Mouse (Mus musculus): Measurements from ENCODE around the gene Ulk4.

Gene Ulk4

GRCm38 (mm10) chr9:120994223-120995155 is 282.5 kb downstream of the Ulk4 start:
- in situ Hi-C loops (cut with MboI; ENCODE audit: unreplicated experiment in 2 of 2), result no loop called here

- in situ Hi-C loops (cut with MboI; ENCODE audit: unreplicated experiment in 2 of 2), result no loop called here
Measured at GRCm38 (mm10) chr9:120993004-120993403, 284.0 kb downstream of the Ulk4 start.

- in situ Hi-C loops (cut with MboI; ENCODE audit: unreplicated experiment in 2 of 2), result no loop called here
Measured at GRCm38 (mm10) chr9:120991801-120992200, 285.2 kb downstream of the Ulk4 start.

GRCm38 (mm10) chr9:120989806-120990700 is 286.9 kb downstream of the Ulk4 start:
- in situ Hi-C loops (cut with MboI; ENCODE audit: unreplicated experiment in 2 of 2), result no loop called here

GRCm38 (mm10) chr9:120988088-120988487 is 288.9 kb downstream of the Ulk4 start:
- in situ Hi-C loops (cut with MboI; ENCODE audit: unreplicated experiment in 2 of 2), result no loop called here

- in situ Hi-C loops (cut with MboI; ENCODE audit: unreplicated experiment in 2 of 2), result no loop called here
Measured at GRCm38 (mm10) chr9:120986994-120987393, 290.0 kb downstream of the Ulk4 start.

GRCm38 (mm10) chr9:120986255-120986654 is 290.7 kb downstream of the Ulk4 start:
- in situ Hi-C loops (cut with MboI; ENCODE audit: unreplicated experiment in 2 of 2), result no loop called here

- in situ Hi-C loops (cut with MboI; ENCODE audit: unreplicated experiment in 2 of 2), result no loop called here
Measured at GRCm38 (mm10) chr9:120985524-120985923, 291.5 kb downstream of the Ulk4 start.

- in situ Hi-C loops (cut with MboI; ENCODE audit: unreplicated experiment in 2 of 2), result no loop called here
Measured at GRCm38 (mm10) chr9:120985009-120985408, 292.0 kb downstream of the Ulk4 start.

- in situ Hi-C loops (cut with MboI; ENCODE audit: unreplicated experiment in 2 of 2), result no loop called here
Measured at GRCm38 (mm10) chr9:120984509-120984908, 292.5 kb downstream of the Ulk4 start.

GRCm38 (mm10) chr9:120983849-120984248 is 293.1 kb downstream of the Ulk4 start:
- in situ Hi-C loops (cut with MboI; ENCODE audit: unreplicated experiment in 2 of 2), result no loop called here

GRCm38 (mm10) chr9:120981777-120982176 is 295.2 kb downstream of the Ulk4 start:
- in situ Hi-C loops (cut with MboI; ENCODE audit: unreplicated experiment in 2 of 2), result no loop called here

- in situ Hi-C loops (cut with MboI; ENCODE audit: unreplicated experiment in 2 of 2), result no loop called here
Measured at GRCm38 (mm10) chr9:120976856-120977255, 300.1 kb downstream of the Ulk4 start.

- in situ Hi-C loops (cut with MboI; ENCODE audit: unreplicated experiment in 2 of 2), result no loop called here
Measured at GRCm38 (mm10) chr9:120976158-120976557, 300.8 kb downstream of the Ulk4 start.

- in situ Hi-C loops (cut with MboI; ENCODE audit: unreplicated experiment in 2 of 2), result no loop called here
Measured at GRCm38 (mm10) chr9:120974209-120974608, 302.8 kb downstream of the Ulk4 start.

- in situ Hi-C loops (cut with MboI; ENCODE audit: unreplicated experiment in 2 of 2), result no loop called here
Measured at GRCm38 (mm10) chr9:120973026-120973515, 303.9 kb downstream of the Ulk4 start.

GRCm38 (mm10) chr9:120965007-120965406 is 312.0 kb downstream of the Ulk4 start:
- in situ Hi-C loops (cut with MboI; ENCODE audit: unreplicated experiment in 2 of 2), result no loop called here

- in situ Hi-C loops (cut with MboI; ENCODE audit: unreplicated experiment in 2 of 2), result no loop called here
Measured at GRCm38 (mm10) chr9:120964224-120964623, 312.8 kb downstream of the Ulk4 start.

GRCm38 (mm10) chr9:120963720-120964119 is 313.3 kb downstream of the Ulk4 start:
- in situ Hi-C loops (cut with MboI; ENCODE audit: unreplicated experiment in 2 of 2), result no loop called here

- in situ Hi-C loops (cut with MboI; ENCODE audit: unreplicated experiment in 2 of 2), result no loop called here
Measured at GRCm38 (mm10) chr9:120963104-120963503, 313.9 kb downstream of the Ulk4 start.
